Mouse (Mus musculus) kidney, adult 2 months (tissue): ENCODE measurements around the gene Ttpal. TPM values are rescaled to one million over a fixed set of nuclear protein-coding genes. Genes with fewer than 3 reads are reported as not detected.

Experiments used
- DNase-seq: peaks from one replicate; pipeline ENCODE4 v3.0.0; 2021
- H3K27ac ChIP-seq: fragments of 200-500 bp; 2 replicates; pipeline ENCODE4 v1.5.1; 2012; ENCODE audit warnings: low read depth, low read length, control low read depth, inconsistent platforms; ENCODE audit not compliant: insufficient read depth
- H3K27me3 ChIP-seq: fragments of 200-500 bp; replicated peaks from 2 replicates; pipeline ENCODE4 v1.6.1; 2012; ENCODE audit warnings: mild to moderate bottlenecking, moderate library complexity, low read length, inconsistent platforms; ENCODE audit not compliant: control insufficient read depth, insufficient read depth
- H3K36me3 ChIP-seq: fragments of 200-500 bp; 2 replicates; pipeline ENCODE4 v1.6.1; 2012; ENCODE audit warnings: mild to moderate bottlenecking, moderate library complexity, low read length, inconsistent platforms; ENCODE audit not compliant: control insufficient read depth, insufficient read depth
- H3K4me1 ChIP-seq: fragments of 200-500 bp; 2 replicates; pipeline ENCODE4 v1.6.1; 2011; ENCODE audit warnings: low read length; ENCODE audit not compliant: control insufficient read depth, insufficient read depth
- H3K4me3 ChIP-seq: fragments of 200-500 bp; 2 replicates; pipeline ENCODE4 v1.5.1; 2011; ENCODE audit warnings: mild to moderate bottlenecking, low read depth, low read length, control low read depth; ENCODE audit not compliant: insufficient read depth
- CTCF ChIP-seq: fragments of 200-500 bp; conservative IDR thresholded peaks from 2 replicates; pipeline ENCODE4 v1.5.1; 2011; ENCODE audit warnings: low read depth, mild to moderate bottlenecking, control low read depth, low read length, moderate library complexity, mixed read lengths; ENCODE audit not compliant: insufficient read depth, insufficient read length
- POLR2A ChIP-seq: fragments of 200-500 bp; IDR thresholded peaks from one replicate; pipeline ENCODE4 v1.6.1; 2011; ENCODE audit warnings: low read depth, low read length, control low read depth
- WGBS: fragments of 180-500 bp; shearing (Covaris S2); methylation state at CpG from one replicate; pipeline ENCODE4 v1.1.7; 2018; 5-methylcytosine and 5-hydroxymethylcytosine counted together
- polyA plus RNA-seq: library from polyadenylated mRNA; depleted of rRNA; stranded (reverse); fragments of >200 nt; gene quantifications from 2 replicates; pipeline ENCODE4 v1.2.3, GENCODE M21; 2012; rRNA removed

The Ttpal gene
- 11.3 and 12.0 TPM in 2 replicates for polyA plus RNA-seq

GRCm38 (mm10) chr2:163602101-163602971, at the start of gene Ttpal:
Gene Ttpal (plus strand): TSS chr2:163602314.
- DNase-seq, result peak; percentile 92
- peak within 1 kb of the TSS; percentile 61 for H3K27ac ChIP-seq
- under 1% methylated on average over 57 of the region's 57 CpGs for WGBS

GRCm38 (mm10) chr2:163552518-163552929, 49.6 kb upstream of the Ttpal start:
- Histone ChIP-seq H3K27me3 (no peaks in the 10 kb centered on the region), H3K4me1 (peaks cover 15% of the 10 kb centered on the region), H3K4me3 (no peak overlapping the region), H3K27ac (peak overlapping the region; percentile 49), H3K36me3 (no peaks in the 10 kb centered on the region; the same call in 1 of the 2 replicates)
- WGBS, result 50% methylated on average over 8 of the region's 8 CpGs
- TF ChIP-seq POLR2A (no peak), CTCF (no peak)
- DNase-seq, result no peak

More at GRCm38 (mm10) chr2:163602101-163602971, at the start of gene Ttpal:
- Histone ChIP-seq H3K4me1 (peaks cover 4% of the 10 kb centered on the region), H3K36me3 (no peaks in the 10 kb centered on the region), H3K27me3 (no peaks in the 10 kb centered on the region), H3K4me3 (peak within 1 kb of the TSS; percentile 83)
- TF ChIP-seq POLR2A, result peak; percentile 40
- TF ChIP-seq CTCF, result peak; percentile 65

GRCm38 (mm10) chr2:163554425-163554982, 47.6 kb upstream of the Ttpal start:
- Histone ChIP-seq H3K27ac (peak overlapping the region; percentile 72; the same call in 1 of the 2 replicates), H3K4me1 (peaks cover 17% of the 10 kb centered on the region), H3K36me3 (peaks cover 1% of the 10 kb centered on the region; the same call in 1 of the 2 replicates), H3K4me3 (no peak overlapping the region), H3K27me3 (no peaks in the 10 kb centered on the region)
- 61% methylated on average over 4 of the region's 4 CpGs for WGBS
- DNase-seq, result no peak
- TF ChIP-seq POLR2A, result no peak
- TF ChIP-seq CTCF, result no peak

GRCm38 (mm10) chr2:163554996-163555395, 47.1 kb upstream of the Ttpal start:
- Histone ChIP-seq H3K4me1 (peaks cover 17% of the 10 kb centered on the region), H3K4me3 (no peak overlapping the region), H3K36me3 (peaks cover 1% of the 10 kb centered on the region; the same call in 1 of the 2 replicates), H3K27me3 (no peaks in the 10 kb centered on the region), H3K27ac (peak overlapping the region; percentile 72)
- no peak for DNase-seq
- TF ChIP-seq POLR2A (no peak), CTCF (no peak)
- 51% methylated on average over 6 of the region's 6 CpGs for WGBS

GRCm38 (mm10) chr2:163555417-163555816, 46.7 kb upstream of the Ttpal start:
- Histone ChIP-seq H3K27me3 (no peaks in the 10 kb centered on the region), H3K4me1 (peaks cover 17% of the 10 kb centered on the region), H3K36me3 (peaks cover 1% of the 10 kb centered on the region; the same call in 1 of the 2 replicates), H3K4me3 (no peak overlapping the region), H3K27ac (peak overlapping the region; percentile 72)
- TF ChIP-seq POLR2A (no peak), CTCF (no peak)
- WGBS, result 28% methylated on average over 13 of the region's 13 CpGs
- DNase-seq, result no peak

- H3K4me1 ChIP-seq, result peaks cover 33% of the 10 kb centered on the region
- H3K4me3 ChIP-seq, result no peak overlapping the region
- DNase-seq, result peak; percentile 68
- H3K27ac ChIP-seq, result peak overlapping the region; percentile 88
- peaks cover 1% of the 10 kb centered on the region; the same call in 1 of the 2 replicates for H3K36me3 ChIP-seq
- 45% methylated on average over 1 of the region's 1 CpGs for WGBS
- H3K27me3 ChIP-seq, result no peaks in the 10 kb centered on the region
- TF ChIP-seq CTCF (no peak), POLR2A (no peak)
These were observed 43.6 kb upstream of the Ttpal start for GRCm38 (mm10) chr2:163558548-163558947.

GRCm38 (mm10) chr2:163559236-163559635, 42.9 kb upstream of the Ttpal start:
- Histone ChIP-seq H3K27ac (peak overlapping the region; percentile 88), H3K27me3 (no peaks in the 10 kb centered on the region), H3K4me1 (peaks cover 31% of the 10 kb centered on the region), H3K4me3 (no peak overlapping the region), H3K36me3 (peaks cover 1% of the 10 kb centered on the region; the same call in 1 of the 2 replicates)
- no peak for TF ChIP-seq POLR2A
- no peak for TF ChIP-seq CTCF
- peak; percentile 76 for DNase-seq
- WGBS, result 50% methylated on average over 5 of the region's 5 CpGs
